Mouse (Mus musculus): ENCODE results near the gene Trim11.

- TF ChIP-seq GATA1 (IDR thresholded peaks at IDR 0.05; ENCODE audit: low read length) (no peak), TAL1 (IDR thresholded peaks at IDR 0.05; ENCODE audit: low read length) (no peak)
These were observed 4.7 kb downstream of the Trim11 start for GRCm38 (mm10) chr11:58982471-58983097.

Data from erythroblast, embryonic 14.5 days (primary cell).